Mouse (Mus musculus): ENCODE measurements at regions not wholly inside any gene's neighbourhood (a gene's known extent, or its start where the extent isn't known, plus 50 kb on each side); places are given as distances from the start of the nearest gene placed in this dataset.
A peak's percentile ranks its signal among the peaks of the same experiment; 100 is the strongest.

GRCm38 (mm10) chr11:114174871-114175270 lies 108.0 kb upstream of the Sdk2 start:
- H3K4me3 ChIP-seq (replicated peaks): no peak overlapping the region
- no peak overlapping the region for H3K4me2 ChIP-seq (replicated peaks)
- 91% methylated on average over 4 of the region's 4 CpGs for WGBS
- H3K27me3 ChIP-seq: 0 out of 2 replicates have a peak, but pooled peaks cover 2% of the 10 kb centered on the region
- no peak for ATAC-seq
- no peaks in the 10 kb centered on the region for H3K9me3 ChIP-seq
- no peaks in the 10 kb centered on the region for H3K36me3 ChIP-seq
- H3K4me1 ChIP-seq (replicated peaks): peaks cover 47% of the 10 kb centered on the region
- no peak overlapping the region for H3K27ac ChIP-seq
- no peak overlapping the region for H3K9ac ChIP-seq (replicated peaks)

- peaks cover 6% of the 10 kb centered on the region; the same call in 1 of the 2 replicates for H3K27me3 ChIP-seq
- H3K4me2 ChIP-seq (replicated peaks): no peak overlapping the region
- no peak overlapping the region for H3K4me3 ChIP-seq (replicated peaks)
- peaks cover 14% of the 10 kb centered on the region for H3K4me1 ChIP-seq (replicated peaks)
- H3K9me3 ChIP-seq: no peaks in the 10 kb centered on the region
- ATAC-seq: no peak
- 84% methylated on average over 13 of the region's 13 CpGs for WGBS
- no peaks in the 10 kb centered on the region for H3K36me3 ChIP-seq
- H3K9ac ChIP-seq (replicated peaks): no peak overlapping the region
- H3K27ac ChIP-seq: no peak overlapping the region
Observed at GRCm38 (mm10) chr11:114168231-114168661, 101.4 kb upstream of the Sdk2 start.

- peak; percentile 67; the same call in 1 of the 2 replicates for ATAC-seq
- H3K4me3 ChIP-seq (replicated peaks): no peak overlapping the region
Observed at GRCm38 (mm10) chr11:114165656-114166362, 99.0 kb upstream of the Sdk2 start.

GRCm38 (mm10) chr11:114152716-114153115 lies 85.9 kb upstream of the Sdk2 start:
- no peak overlapping the region for H3K9ac ChIP-seq (replicated peaks)
- no peaks in the 10 kb centered on the region for H3K4me1 ChIP-seq (replicated peaks)
- H3K4me2 ChIP-seq (replicated peaks): no peak overlapping the region
- no peaks in the 10 kb centered on the region for H3K9me3 ChIP-seq
- 88% methylated on average over 15 of the region's 15 CpGs for WGBS
- no peaks in the 10 kb centered on the region for H3K27me3 ChIP-seq
- no peaks in the 10 kb centered on the region for H3K36me3 ChIP-seq
- no peak overlapping the region for H3K4me3 ChIP-seq (replicated peaks)
- no peak overlapping the region for H3K27ac ChIP-seq
- ATAC-seq: no peak

More at GRCm38 (mm10) chr11:114165656-114166362, 99.0 kb upstream of the Sdk2 start:
- Histone ChIP-seq H3K4me2 (replicated peaks) (peak overlapping the region; percentile 21), H3K27ac (peak overlapping the region; percentile 35), H3K27me3 (peaks cover 6% of the 10 kb centered on the region; the same call in 1 of the 2 replicates), H3K9ac (replicated peaks) (0 out of 2 replicates have a peak overlapping the region, but pooled peaks have one; percentile 2), H3K4me1 (replicated peaks) (peaks cover 9% of the 10 kb centered on the region), H3K9me3 (no peaks in the 10 kb centered on the region), H3K36me3 (no peaks in the 10 kb centered on the region)
- 33% methylated on average over 23 of the region's 23 CpGs for WGBS

- Histone ChIP-seq H3K4me3 (replicated peaks) (no peak overlapping the region), H3K27ac (no peak overlapping the region), H3K4me1 (replicated peaks) (peaks cover 5% of the 10 kb centered on the region), H3K9me3 (no peaks in the 10 kb centered on the region), H3K27me3 (no peaks in the 10 kb centered on the region), H3K4me2 (replicated peaks) (no peak overlapping the region), H3K36me3 (no peaks in the 10 kb centered on the region), H3K9ac (replicated peaks) (no peak overlapping the region)
- 45% methylated on average over 5 of the region's 5 CpGs for WGBS
- no peak for ATAC-seq
Observed at GRCm38 (mm10) chr11:114146334-114146733, 79.5 kb upstream of the Sdk2 start.

- no peak for ATAC-seq
- 64% methylated on average over 8 of the region's 8 CpGs for WGBS
- Histone ChIP-seq H3K9me3 (no peaks in the 10 kb centered on the region), H3K4me1 (replicated peaks) (peaks cover 26% of the 10 kb centered on the region), H3K27ac (no peak overlapping the region), H3K4me2 (replicated peaks) (no peak overlapping the region), H3K9ac (replicated peaks) (no peak overlapping the region), H3K36me3 (no peaks in the 10 kb centered on the region), H3K4me3 (replicated peaks) (no peak overlapping the region), H3K27me3 (no peaks in the 10 kb centered on the region)
Observed at GRCm38 (mm10) chr11:114129270-114129669, 62.4 kb upstream of the Sdk2 start.

- H3K4me3 ChIP-seq (replicated peaks): no peak overlapping the region
- H3K4me2 ChIP-seq (replicated peaks): no peak overlapping the region
- no peaks in the 10 kb centered on the region for H3K9me3 ChIP-seq
- H3K36me3 ChIP-seq: no peaks in the 10 kb centered on the region
- no peaks in the 10 kb centered on the region for H3K27me3 ChIP-seq
- WGBS: 84% methylated on average over 8 of the region's 8 CpGs
- no peak overlapping the region for H3K9ac ChIP-seq (replicated peaks)
- peaks cover 26% of the 10 kb centered on the region for H3K4me1 ChIP-seq (replicated peaks)
- no peak for ATAC-seq
- H3K27ac ChIP-seq: no peak overlapping the region
Observed at GRCm38 (mm10) chr11:114128841-114129240, 62.0 kb upstream of the Sdk2 start.

- H3K36me3 ChIP-seq: no peaks in the 10 kb centered on the region
- 33% methylated on average over 8 of the region's 8 CpGs for WGBS
- no peak for ATAC-seq
Observed at GRCm38 (mm10) chr11:114127426-114127825, 60.6 kb upstream of the Sdk2 start.

GRCm38 (mm10) chr11:114122175-114122574 lies 55.3 kb upstream of the Sdk2 start:
- Histone ChIP-seq H3K27ac (0 out of 2 replicates have a peak overlapping the region, but pooled peaks have one; percentile 5), H3K36me3 (no peaks in the 10 kb centered on the region), H3K9ac (replicated peaks) (no peak overlapping the region), H3K4me3 (replicated peaks) (no peak overlapping the region), H3K9me3 (no peaks in the 10 kb centered on the region), H3K4me2 (replicated peaks) (no peak overlapping the region), H3K4me1 (replicated peaks) (peaks cover 21% of the 10 kb centered on the region; the same call in 1 of the 2 replicates), H3K27me3 (no peaks in the 10 kb centered on the region)
- 38% methylated on average over 13 of the region's 13 CpGs for WGBS
- peak; percentile 40; the same call in 1 of the 2 replicates for ATAC-seq

More at GRCm38 (mm10) chr11:114127426-114127825, 60.6 kb upstream of the Sdk2 start:
- peaks cover 26% of the 10 kb centered on the region for H3K4me1 ChIP-seq (replicated peaks)
- H3K9me3 ChIP-seq: no peaks in the 10 kb centered on the region
- H3K27me3 ChIP-seq: no peaks in the 10 kb centered on the region
- H3K27ac ChIP-seq: no peak overlapping the region
- no peak overlapping the region for H3K4me2 ChIP-seq (replicated peaks)
- H3K9ac ChIP-seq (replicated peaks): no peak overlapping the region
- H3K4me3 ChIP-seq (replicated peaks): no peak overlapping the region

- Histone ChIP-seq H3K4me3 (replicated peaks) (no peak overlapping the region), H3K27me3 (no peaks in the 10 kb centered on the region), H3K9me3 (no peaks in the 10 kb centered on the region), H3K4me2 (replicated peaks) (no peak overlapping the region), H3K4me1 (replicated peaks) (peaks cover 12% of the 10 kb centered on the region; the same call in 1 of the 2 replicates), H3K27ac (0 out of 2 replicates have a peak overlapping the region, but pooled peaks have one; percentile 6), H3K9ac (replicated peaks) (no peak overlapping the region), H3K36me3 (no peaks in the 10 kb centered on the region)
- 68% methylated on average over 9 of the region's 9 CpGs for WGBS
- no peak for ATAC-seq
Observed at GRCm38 (mm10) chr11:114119135-114119534, 52.3 kb upstream of the Sdk2 start.
